ENCODE assay signal across 11 mouse cellular contexts in the genomic region with DNA sequence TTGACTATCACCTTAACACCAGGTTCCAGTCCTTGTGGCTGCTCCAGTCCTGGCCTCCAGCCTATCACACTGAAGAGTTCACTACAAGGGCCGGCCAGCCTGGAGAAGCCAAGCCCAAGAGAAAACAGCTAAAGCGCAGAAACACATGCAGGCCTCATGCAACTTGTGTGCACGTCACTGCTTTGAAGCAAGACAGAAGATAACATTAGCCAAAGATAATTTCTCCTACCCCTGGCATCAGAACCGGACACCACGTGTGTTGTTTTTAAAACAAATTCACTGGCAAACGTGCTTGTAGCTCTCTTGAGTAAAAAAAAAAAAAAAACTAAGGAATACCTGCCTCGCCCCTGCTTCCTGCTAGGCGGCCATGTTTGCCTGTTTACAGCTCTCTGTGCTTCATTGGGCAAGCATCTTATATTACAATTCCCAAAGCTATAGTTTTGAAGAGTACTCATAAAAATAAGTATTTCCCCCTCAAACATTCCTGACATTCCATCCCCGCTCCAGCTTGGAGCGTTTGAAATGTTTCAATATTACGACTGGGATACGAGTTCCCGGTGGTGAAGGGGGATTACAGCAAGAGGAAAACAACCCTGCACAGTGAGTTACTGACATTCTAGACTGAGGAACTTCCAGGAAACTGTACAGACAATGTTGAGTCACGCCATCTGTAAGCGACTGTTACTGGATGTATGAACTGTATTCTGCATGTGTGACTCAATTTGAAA. TPM values are rescaled to one million over a fixed set of nuclear protein-coding genes. Genes with fewer than 3 reads are reported as not detected.
A peak's percentile ranks its signal among the peaks of the same experiment; 100 is the strongest.
DNase-seq lines count a peak whose midpoint lies in the region; ATAC-seq lines count a peak whose summit lies in the region.
"Had no signal": no experiment of that assay in that cellular context is flagged by ENCODE, and none has a peak within 500 bp of the region (broad histone marks: within the 10 kb centered on the region; RNA-seq: fewer than 3 reads in every experiment).

No protein-coding gene starts in this region.

- 0 out of 2 replicates have a peak, but pooled peaks cover 5% of the 10 kb centered on the region for H3K36me3 ChIP-seq in kidney, embryonic 16.5 days (ENCODE audit: insufficient read depth, low read length)
- no peaks in the 10 kb centered on the region for H3K36me3 ChIP-seq in heart, embryonic 12.5 days
- H3K36me3 ChIP-seq in limb, embryonic 12.5 days, result no peaks in the 10 kb centered on the region
- no peaks in the 10 kb centered on the region for H3K36me3 ChIP-seq in stomach, embryonic 14.5 days (ENCODE audit: control insufficient read depth, insufficient read depth, low read length)
- H3K36me3 ChIP-seq in forebrain, embryonic 13.5 days (ENCODE audit: poor library complexity, severe bottlenecking), result no peaks in the 10 kb centered on the region
- H3K36me3 ChIP-seq: neural tube, embryonic 12.5 days had no signal

- no peak for DNase-seq in kidney, adult 18-20 months
- DNase-seq in layer of hippocampus, postnatal 36 days, result no peak
- no peak for DNase-seq in cerebellum, postnatal 4 days (ENCODE audit: low spot score in 2 of 2)
- DNase-seq: cerebellum, adult 2 months; right cerebral cortex, postnatal 4 days had no signal

- no peak overlapping the region for H3K4me3 ChIP-seq in kidney, embryonic 16.5 days (ENCODE audit: low read length)
- H3K4me3 ChIP-seq in heart, embryonic 12.5 days, result no peak overlapping the region
- no peak overlapping the region for H3K4me3 ChIP-seq in limb, embryonic 12.5 days (replicated peaks)
- H3K4me3 ChIP-seq in stomach, embryonic 14.5 days (ENCODE audit: low read depth, low read length), result no peak overlapping the region
- no peak overlapping the region for H3K4me3 ChIP-seq in forebrain, embryonic 13.5 days
- H3K4me3 ChIP-seq: neural tube, embryonic 12.5 days had no signal

- H3K4me1 ChIP-seq in kidney, embryonic 16.5 days (ENCODE audit: insufficient read depth, low read length), result peaks cover 43% of the 10 kb centered on the region
- peaks cover 21% of the 10 kb centered on the region for H3K4me1 ChIP-seq in heart, embryonic 12.5 days (replicated peaks)
- H3K4me1 ChIP-seq in limb, embryonic 12.5 days (replicated peaks), result peaks cover 41% of the 10 kb centered on the region
- H3K4me1 ChIP-seq in stomach, embryonic 14.5 days (ENCODE audit: control insufficient read depth, insufficient read depth, low read length), result peaks cover 13% of the 10 kb centered on the region
- no peaks in the 10 kb centered on the region for H3K4me1 ChIP-seq in forebrain, embryonic 13.5 days
- H3K4me1 ChIP-seq: neural tube, embryonic 12.5 days had no signal

- H3K27ac ChIP-seq in kidney, embryonic 16.5 days (ENCODE audit: low read length), result peak overlapping the region; percentile 91
- H3K27ac ChIP-seq in heart, embryonic 12.5 days (ENCODE audit: poor library complexity, severe bottlenecking), result peak overlapping the region; percentile 45; the same call in 1 of the 2 replicates
- H3K27ac ChIP-seq in limb, embryonic 12.5 days, result peak overlapping the region; percentile 88
- H3K27ac ChIP-seq in stomach, embryonic 14.5 days (ENCODE audit: low read length), result peak overlapping the region; percentile 45; the same call in 1 of the 2 replicates
- H3K27ac ChIP-seq in forebrain, embryonic 13.5 days, result no peak overlapping the region
- H3K27ac ChIP-seq: neural tube, embryonic 12.5 days had no signal

- no peaks in the 10 kb centered on the region for H3K27me3 ChIP-seq in kidney, embryonic 16.5 days (ENCODE audit: insufficient read depth, low read length)
- H3K27me3 ChIP-seq in heart, embryonic 12.5 days (replicated peaks), result no peaks in the 10 kb centered on the region
- H3K27me3 ChIP-seq in limb, embryonic 12.5 days, result no peaks in the 10 kb centered on the region
- H3K27me3 ChIP-seq in stomach, embryonic 14.5 days (ENCODE audit: control insufficient read depth, insufficient read depth, low read length), result no peaks in the 10 kb centered on the region
- H3K27me3 ChIP-seq in forebrain, embryonic 13.5 days, result no peaks in the 10 kb centered on the region
- H3K27me3 ChIP-seq: neural tube, embryonic 12.5 days had no signal

- WGBS in kidney, embryonic 16.5 days, result 41% methylated on average over 15 of the region's 15 CpGs
- WGBS in heart, embryonic 12.5 days, result 43% methylated on average over 15 of the region's 15 CpGs
- 43% methylated on average over 15 of the region's 15 CpGs for WGBS in limb, embryonic 12.5 days
- WGBS in stomach, embryonic 14.5 days, result 42% methylated on average over 15 of the region's 15 CpGs
- 83% methylated on average over 15 of the region's 15 CpGs for WGBS in forebrain, embryonic 13.5 days

- H3K9ac ChIP-seq in kidney, embryonic 16.5 days (replicated peaks; ENCODE audit: low read length), result 0 out of 2 replicates have a peak overlapping the region, but pooled peaks have one; percentile 7
- no peak overlapping the region for H3K9ac ChIP-seq in heart, embryonic 12.5 days
- no peak overlapping the region for H3K9ac ChIP-seq in limb, embryonic 12.5 days (replicated peaks)
- H3K9ac ChIP-seq in stomach, embryonic 14.5 days (replicated peaks; ENCODE audit: low read depth, low read length), result no peak overlapping the region
- no peak overlapping the region for H3K9ac ChIP-seq in forebrain, embryonic 13.5 days
- H3K9ac ChIP-seq: neural tube, embryonic 12.5 days had no signal

- peak; percentile 53; the same call in 1 of the 2 replicates for ATAC-seq in kidney, embryonic 16.5 days (ENCODE audit: low FRiP score, low TSS enrichment)
- ATAC-seq in heart, embryonic 12.5 days (ENCODE audit: insufficient number of reproducible peaks, low FRiP score), result 0 out of 2 replicates have a peak, but pooled peaks have one; percentile 39
- ATAC-seq in limb, embryonic 12.5 days (ENCODE audit: insufficient number of reproducible peaks, insufficient read depth, low FRiP score, low TSS enrichment, low read depth), result peak; percentile 56
- no peak for ATAC-seq in stomach, embryonic 14.5 days (ENCODE audit: insufficient number of reproducible peaks, insufficient read depth, low FRiP score, low read depth)
- no peak for ATAC-seq in forebrain, embryonic 13.5 days

- peaks cover 5% of the 10 kb centered on the region for H3K9me3 ChIP-seq in kidney, embryonic 16.5 days (ENCODE audit: low read length)
- no peaks in the 10 kb centered on the region for H3K9me3 ChIP-seq in heart, embryonic 12.5 days (replicated peaks)
- H3K9me3 ChIP-seq in limb, embryonic 12.5 days, result no peaks in the 10 kb centered on the region
- H3K9me3 ChIP-seq in stomach, embryonic 14.5 days (ENCODE audit: control insufficient read depth, low read depth, low read length), result no peaks in the 10 kb centered on the region
- 0 out of 2 replicates have a peak, but pooled peaks cover 5% of the 10 kb centered on the region for H3K9me3 ChIP-seq in forebrain, embryonic 13.5 days (replicated peaks)
- H3K9me3 ChIP-seq: neural tube, embryonic 12.5 days had no signal

- no peak overlapping the region for H3K4me2 ChIP-seq in kidney, embryonic 16.5 days (replicated peaks; ENCODE audit: low read depth, low read length)
- H3K4me2 ChIP-seq in heart, embryonic 12.5 days, result no peak overlapping the region; the same call in 1 of the 2 replicates
- H3K4me2 ChIP-seq in limb, embryonic 12.5 days, result no peak overlapping the region
- H3K4me2 ChIP-seq in stomach, embryonic 14.5 days (replicated peaks; ENCODE audit: low read depth, low read length), result no peak overlapping the region
- no peak overlapping the region for H3K4me2 ChIP-seq in forebrain, embryonic 13.5 days
- H3K4me2 ChIP-seq: neural tube, embryonic 12.5 days had no signal

RNA-seq across cellular contexts. Expression of gene Bicc1, which starts 40.2 kb away (rescaled TPM):
- 44.7 and 48.0 TPM in 2 replicates for polyA plus RNA-seq in kidney, embryonic 16.5 days (2015; fragmentation: Nextera tagmentation; extraction: Ambion mirVana)
- 21.7 and 24.2 TPM in 2 replicates for polyA plus RNA-seq in heart, embryonic 12.5 days (2016; fragmentation: Nextera tagmentation; extraction: Ambion mirVana)
- 15.6 and 17.7 TPM in 2 replicates for polyA plus RNA-seq in limb, embryonic 12.5 days (2016; fragmentation: Nextera tagmentation; extraction: Ambion mirVana)
- polyA plus RNA-seq in stomach, embryonic 14.5 days (2014; fragmentation: Nextera tagmentation; extraction: Ambion mirVana), result 23.5 and 27.5 TPM in 2 replicates
- 1 to 10 TPM; 3.2 to 4.2 TPM for total RNA-seq in layer of hippocampus, postnatal 36 days (2021)
- 2.2 and 2.7 TPM in 2 replicates for polyA plus RNA-seq in forebrain, embryonic 13.5 days (2015; fragmentation: Nextera tagmentation; extraction: Ambion mirVana)

Comparison
In these comparisons a context has a peak if more than half of its experiments do, and no peak if none do; other contexts are left out.
1. ATAC-seq: peak in kidney, embryonic 16.5 days (single experiment), heart, embryonic 12.5 days (single experiment) and limb, embryonic 12.5 days (single experiment); none in stomach, embryonic 14.5 days (single experiment) and forebrain, embryonic 13.5 days (single experiment).